Mouse (Mus musculus) cortical plate, adult 2 months (tissue): ENCODE measurements around the gene Sgpl1.

ENCODE experiments used
- CTCF ChIP-seq: fragments of 200-500 bp; IDR thresholded peaks from 2 replicates; pipeline ENCODE4 v1.5.1; 2011; ENCODE audit warnings: mild to moderate bottlenecking, control low read depth, low read length; ENCODE audit not compliant: insufficient read depth; ENCODE audit errors: extremely low read depth
- POLR2A ChIP-seq: fragments of 200-500 bp; IDR thresholded peaks from 2 replicates; pipeline ENCODE4 v1.6.1; 2011; ENCODE audit warnings: mild to moderate bottlenecking, low read length, control low read depth; ENCODE audit not compliant: insufficient read depth; ENCODE audit errors: extremely low read depth

- TF ChIP-seq CTCF (no peak), POLR2A (no peak)
Observed at GRCm38 (mm10) chr10:61063271-61063864, 84.1 kb downstream of the Sgpl1 start.
